10 mouse cellular contexts compared by ENCODE assay signal in the genomic region with DNA sequence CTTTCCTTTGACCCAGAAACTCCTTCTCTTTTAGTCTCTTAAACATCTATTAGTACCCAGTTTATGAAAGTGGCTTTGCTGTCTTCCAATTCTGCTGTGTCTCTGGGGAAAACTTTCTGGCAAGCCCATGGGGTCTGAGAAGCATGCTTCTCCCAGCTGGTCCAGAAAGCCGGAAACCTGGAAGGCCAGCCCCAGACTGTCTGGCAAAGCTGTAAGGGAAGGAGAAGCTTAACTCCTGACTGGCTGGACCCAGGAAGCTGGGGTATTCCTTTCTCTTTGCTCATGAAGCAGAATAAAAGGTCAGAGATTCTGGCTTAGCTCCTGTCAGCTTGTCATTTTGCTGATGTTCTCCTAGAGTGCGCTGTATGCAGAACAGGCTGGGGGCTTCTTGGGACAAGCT.
A peak's percentile ranks its signal among the peaks of the same experiment; 100 is the strongest.
DNase-seq lines count a peak whose midpoint lies in the region; ATAC-seq and TF ChIP-seq lines count a peak whose summit lies in the region.
"Had no signal": no experiment of that assay in that cellular context is flagged by ENCODE, and none has a peak within 500 bp of the region (broad histone marks: within the 10 kb centered on the region; RNA-seq: fewer than 3 reads in every experiment).

No protein-coding gene starts in this region.

- no peaks in the 10 kb centered on the region for H3K4me1 ChIP-seq in hindbrain, embryonic 14.5 days (replicated peaks; ENCODE audit: control insufficient read depth, insufficient read depth, low read length)
- H3K4me1 ChIP-seq in hindbrain, embryonic 13.5 days (replicated peaks): no peaks in the 10 kb centered on the region
- no peaks in the 10 kb centered on the region; the same call in 1 of the 2 replicates for H3K4me1 ChIP-seq in hindbrain, postnatal 0 days (ENCODE audit: insufficient read depth, low read length)
- H3K4me1 ChIP-seq: liver, embryonic 15.5 days had no signal

- 66% methylated on average over 2 of the region's 2 CpGs for WGBS in hindbrain, embryonic 14.5 days
- 68% methylated on average over 2 of the region's 2 CpGs for WGBS in hindbrain, embryonic 13.5 days
- WGBS in hindbrain, postnatal 0 days: 33% methylated on average over 2 of the region's 2 CpGs

- no peak overlapping the region for H3K4me2 ChIP-seq in hindbrain, embryonic 14.5 days (replicated peaks)
- no peak overlapping the region for H3K4me2 ChIP-seq in hindbrain, embryonic 13.5 days
- no peak overlapping the region for H3K4me2 ChIP-seq in hindbrain, postnatal 0 days (ENCODE audit: low read depth, low read length)
- H3K4me2 ChIP-seq: liver, embryonic 15.5 days; stomach, embryonic 15.5 days had no signal

- DNase-seq in hindbrain, embryonic 14.5 days (ENCODE audit: low spot score): no peak
- peak; percentile 95 for DNase-seq in adipocyte (ENCODE audit: low spot score)
- DNase-seq in cerebellum, postnatal 36 days: peak; percentile 8 to 10
- DNase-seq in hindbrain, postnatal 0 days (ENCODE audit: low spot score): peak; percentile 77
- DNase-seq in lung, postnatal 4 days: peak; percentile 46 to 74
- DNase-seq in left cerebral cortex, postnatal 36 days (ENCODE audit: low spot score in 2 of 2): no peak

- H3K9me3 ChIP-seq in hindbrain, embryonic 14.5 days (ENCODE audit: control insufficient read depth, low read length): no peaks in the 10 kb centered on the region
- no peaks in the 10 kb centered on the region for H3K9me3 ChIP-seq in hindbrain, embryonic 13.5 days
- no peaks in the 10 kb centered on the region for H3K9me3 ChIP-seq in hindbrain, postnatal 0 days (ENCODE audit: low read length)
- H3K9me3 ChIP-seq: liver, embryonic 15.5 days; stomach, embryonic 15.5 days had no signal

- no peaks in the 10 kb centered on the region for H3K27me3 ChIP-seq in hindbrain, embryonic 14.5 days (ENCODE audit: control insufficient read depth, insufficient read depth, low read length)
- no peaks in the 10 kb centered on the region for H3K27me3 ChIP-seq in hindbrain, embryonic 13.5 days
- H3K27me3 ChIP-seq in hindbrain, postnatal 0 days (ENCODE audit: insufficient read depth, low read length): no peaks in the 10 kb centered on the region
- H3K27me3 ChIP-seq: liver, embryonic 15.5 days; stomach, embryonic 15.5 days had no signal

- no peak overlapping the region for H3K27ac ChIP-seq in hindbrain, embryonic 14.5 days
- no peak overlapping the region for H3K27ac ChIP-seq in hindbrain, embryonic 13.5 days
- 0 out of 2 replicates have a peak overlapping the region, but pooled peaks have one; percentile 12 for H3K27ac ChIP-seq in hindbrain, postnatal 0 days
- H3K27ac ChIP-seq: liver, embryonic 15.5 days; stomach, embryonic 15.5 days had no signal

- peak; percentile 51; the same call in 1 of the 2 replicates for ATAC-seq in hindbrain, embryonic 14.5 days (ENCODE audit: low FRiP score)
- ATAC-seq in hindbrain, embryonic 13.5 days (ENCODE audit: low FRiP score): no peak
- peak; percentile 92 for ATAC-seq in hindbrain, postnatal 0 days
- ATAC-seq in monocyte, adult 5-6 weeks (replicated peaks; ENCODE audit: insufficient number of reproducible peaks, low FRiP score, low TSS enrichment, poor library complexity, severe bottlenecking): no peak

- H3K4me3 ChIP-seq in hindbrain, embryonic 14.5 days (replicated peaks; ENCODE audit: low read length): no peak overlapping the region
- H3K4me3 ChIP-seq in hindbrain, embryonic 13.5 days: no peak overlapping the region
- H3K4me3 ChIP-seq in hindbrain, postnatal 0 days (ENCODE audit: low read length): no peak overlapping the region
- H3K4me3 ChIP-seq: liver, embryonic 15.5 days; stomach, embryonic 15.5 days had no signal

- no peaks in the 10 kb centered on the region for H3K36me3 ChIP-seq in hindbrain, embryonic 14.5 days (replicated peaks; ENCODE audit: control insufficient read depth, insufficient read depth)
- no peaks in the 10 kb centered on the region for H3K36me3 ChIP-seq in hindbrain, embryonic 13.5 days
- no peaks in the 10 kb centered on the region for H3K36me3 ChIP-seq in hindbrain, postnatal 0 days (ENCODE audit: insufficient read depth, low read length)
- H3K36me3 ChIP-seq: liver, embryonic 15.5 days; stomach, embryonic 15.5 days had no signal

- intact Hi-C loops in left cerebral cortex, postnatal 36 days (cut with DNase I): no loop called here

- no peak overlapping the region for H3K9ac ChIP-seq in hindbrain, embryonic 14.5 days
- no peak overlapping the region for H3K9ac ChIP-seq in hindbrain, embryonic 13.5 days
- no peak overlapping the region for H3K9ac ChIP-seq in hindbrain, postnatal 0 days (replicated peaks; ENCODE audit: low read length)
- H3K9ac ChIP-seq: liver, embryonic 15.5 days; stomach, embryonic 15.5 days had no signal

- TF ChIP-seq CTCF in hindbrain, postnatal 0 days (IDR thresholded peaks at IDR 0.05; ENCODE audit: low read depth): no peak

Comparison
In these comparisons a context has a peak if more than half of its experiments do, and no peak if none do; other contexts are left out.
1. ATAC-seq: peak in hindbrain, embryonic 14.5 days (single experiment) and hindbrain, postnatal 0 days (single experiment); none in hindbrain, embryonic 13.5 days (single experiment) and monocyte, adult 5-6 weeks (single experiment).
2. DNase-seq: peak in adipocyte (single experiment), cerebellum, postnatal 36 days (2 of 2), hindbrain, postnatal 0 days (single experiment) and lung, postnatal 4 days (2 of 2); none in hindbrain, embryonic 14.5 days (single experiment) and left cerebral cortex, postnatal 36 days (0 of 2).